Mouse (Mus musculus): ENCODE data around the gene Pde4d. TPM values are rescaled to one million over a fixed set of nuclear protein-coding genes. Genes with fewer than 3 reads are reported as not detected.
"Not testable (repeated sequence)": the region's sequence is repeated elsewhere in the genome, so short reads cannot be mapped to it uniquely, and the experiment has no call there.

The Pde4d gene
- polyA plus RNA-seq, 1 experiment = 33.8 TPM

DNA sequence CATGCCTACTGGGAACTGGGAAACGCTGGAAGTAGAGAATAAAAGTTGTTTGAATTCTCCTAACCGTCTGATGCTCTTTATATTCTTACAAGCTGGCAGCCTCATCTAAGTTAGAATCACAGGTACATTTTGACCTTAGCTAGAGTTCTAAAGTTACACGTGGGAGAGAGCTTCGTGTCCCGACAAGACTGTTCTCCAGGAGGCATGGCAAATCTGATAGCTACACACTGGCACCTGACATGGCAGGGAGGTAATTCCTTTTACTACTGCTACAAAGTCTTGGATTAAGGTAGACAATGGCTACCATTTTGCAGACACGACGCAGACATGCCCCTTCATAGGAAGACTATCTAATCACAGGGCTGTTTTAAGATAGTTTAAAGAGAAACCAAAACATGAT, 1435.1 kb downstream of the Pde4d start:
- no peak for TF ChIP-seq POLR2A (IDR thresholded peaks at IDR 0.05; ENCODE audit: borderline replicate concordance, insufficient read depth, low read length)
- no peak for TF ChIP-seq CTCF (IDR thresholded peaks at IDR 0.05; ENCODE audit: borderline replicate concordance, insufficient read depth, low read depth, low read length)
- WGBS = 96% methylated on average over 7 of the region's 7 CpGs

DNA sequence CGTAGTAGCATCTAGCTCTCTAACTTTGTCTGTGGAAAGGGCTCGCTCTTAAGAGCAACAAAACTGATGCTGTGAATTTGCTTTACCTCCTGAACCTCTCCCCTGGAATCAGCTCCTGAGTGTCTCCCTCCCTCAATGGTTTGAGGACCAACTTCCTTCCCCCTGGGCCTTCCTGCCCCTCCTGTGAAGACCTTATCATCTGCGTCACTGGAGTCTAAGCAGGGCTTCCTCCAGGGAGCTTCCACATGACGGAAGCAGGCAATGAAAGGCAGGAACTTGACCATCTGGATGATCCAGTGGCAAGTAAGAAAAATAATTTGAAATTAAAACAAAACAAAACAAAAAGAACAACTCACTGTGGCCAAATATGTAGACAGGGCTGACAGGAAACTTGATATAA, 1438.5 kb downstream of the Pde4d start:
- H3K27me3 ChIP-seq (ENCODE audit: control insufficient read depth, insufficient read depth, low read length) = no peaks in the 10 kb centered on the region
- WGBS = 64% methylated on average over 4 of the region's 4 CpGs
- H3K4me1 ChIP-seq (ENCODE audit: control insufficient read depth, insufficient read depth, low read length) = no peaks in the 10 kb centered on the region
- H3K4me3 ChIP-seq (replicated peaks; ENCODE audit: insufficient read depth, low read depth, low read length) = no peak overlapping the region
- DNase-seq = no peak
- no peak overlapping the region for H3K27ac ChIP-seq (ENCODE audit: insufficient read depth, low read length)
- TF ChIP-seq POLR2A (IDR thresholded peaks at IDR 0.05; ENCODE audit: borderline replicate concordance, insufficient read depth, low read length) = no peak
- TF ChIP-seq CTCF (IDR thresholded peaks at IDR 0.05; ENCODE audit: borderline replicate concordance, insufficient read depth, low read depth, low read length) = no peak

More for the DNA sequence above, 1435.1 kb downstream of the Pde4d start:
- no peaks in the 10 kb centered on the region for H3K27me3 ChIP-seq (ENCODE audit: control insufficient read depth, insufficient read depth, low read length)
- DNase-seq = no peak
- H3K4me1 ChIP-seq (ENCODE audit: control insufficient read depth, insufficient read depth, low read length) = peaks cover 5% of the 10 kb centered on the region; the same call in 1 of the 2 replicates
- no peak overlapping the region for H3K4me3 ChIP-seq (replicated peaks; ENCODE audit: insufficient read depth, low read depth, low read length)
- no peak overlapping the region for H3K27ac ChIP-seq (ENCODE audit: insufficient read depth, low read length)

DNA sequence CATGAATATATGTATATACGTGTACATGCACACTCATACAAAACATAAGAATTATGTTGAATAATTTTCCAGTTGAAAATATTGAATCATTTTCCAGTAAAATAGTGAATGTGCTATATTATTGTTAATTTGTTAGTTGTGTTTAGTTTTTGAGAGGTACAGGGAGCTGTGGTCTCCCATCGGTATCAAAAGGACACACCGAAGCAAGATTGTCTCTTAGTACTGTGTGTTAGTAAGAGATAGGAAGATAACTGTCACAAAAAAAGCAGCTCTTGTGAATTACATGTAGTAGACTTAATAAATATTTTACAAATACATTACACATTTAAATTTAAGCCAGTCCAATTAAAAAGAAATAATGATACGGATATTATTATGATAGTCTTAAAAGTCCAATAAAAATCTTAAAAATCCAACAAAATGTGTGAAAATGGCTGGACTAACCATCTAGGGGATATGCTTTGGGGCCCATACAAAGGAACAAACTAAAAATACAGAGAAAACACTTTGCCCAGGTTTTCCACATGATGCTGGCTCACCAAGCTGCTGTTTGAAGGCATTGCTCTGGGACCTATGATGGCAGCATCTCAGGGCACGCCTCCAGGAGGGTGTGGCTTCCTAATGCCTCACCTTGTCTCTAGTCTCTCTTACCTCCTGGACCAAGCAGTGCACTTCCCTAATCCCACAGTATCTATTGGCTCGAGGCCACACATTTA, 1441.6 kb downstream of the Pde4d start:
- 90% methylated on average over 6 of the region's 6 CpGs for WGBS
- no peak overlapping the region for H3K4me3 ChIP-seq (replicated peaks; ENCODE audit: insufficient read depth, low read depth, low read length)
- H3K27ac ChIP-seq (ENCODE audit: insufficient read depth, low read length) = no peak overlapping the region
- H3K27me3 ChIP-seq (ENCODE audit: control insufficient read depth, insufficient read depth, low read length) = no peaks in the 10 kb centered on the region
- H3K4me1 ChIP-seq (ENCODE audit: control insufficient read depth, insufficient read depth, low read length) = no peaks in the 10 kb centered on the region
- no peak for DNase-seq
- TF ChIP-seq POLR2A (IDR thresholded peaks at IDR 0.05; ENCODE audit: borderline replicate concordance, insufficient read depth, low read length) (no peak), CTCF (IDR thresholded peaks at IDR 0.05; ENCODE audit: borderline replicate concordance, insufficient read depth, low read depth, low read length) (no peak)

DNA sequence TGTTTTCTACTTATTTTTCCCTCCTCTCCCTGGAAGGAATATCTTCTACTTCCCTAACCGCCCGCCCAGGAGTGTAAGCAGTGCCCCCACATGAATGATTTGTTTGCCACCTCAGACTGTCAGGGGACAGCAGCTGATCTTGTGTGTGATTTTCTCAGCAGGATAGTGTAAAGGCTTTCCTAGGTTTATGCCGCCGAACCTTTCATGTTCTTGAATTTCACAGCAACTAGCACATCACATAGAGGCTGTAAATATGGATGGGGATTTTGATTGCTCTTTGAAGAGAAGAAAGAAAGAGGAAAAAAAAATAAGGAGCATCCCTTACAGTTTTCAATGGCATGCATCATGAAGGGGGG, 1442.1 kb downstream of the Pde4d start:
- 80% methylated on average over 4 of the region's 4 CpGs for WGBS
- H3K4me1 ChIP-seq (ENCODE audit: control insufficient read depth, insufficient read depth, low read length) = no peaks in the 10 kb centered on the region
- no peaks in the 10 kb centered on the region for H3K27me3 ChIP-seq (ENCODE audit: control insufficient read depth, insufficient read depth, low read length)
- H3K27ac ChIP-seq (ENCODE audit: insufficient read depth, low read length) = no peak overlapping the region
- H3K4me3 ChIP-seq (replicated peaks; ENCODE audit: insufficient read depth, low read depth, low read length) = no peak overlapping the region
- DNase-seq = no peak
- TF ChIP-seq CTCF (IDR thresholded peaks at IDR 0.05; ENCODE audit: borderline replicate concordance, insufficient read depth, low read depth, low read length) (no peak), POLR2A (IDR thresholded peaks at IDR 0.05; ENCODE audit: borderline replicate concordance, insufficient read depth, low read length) (no peak)

DNA sequence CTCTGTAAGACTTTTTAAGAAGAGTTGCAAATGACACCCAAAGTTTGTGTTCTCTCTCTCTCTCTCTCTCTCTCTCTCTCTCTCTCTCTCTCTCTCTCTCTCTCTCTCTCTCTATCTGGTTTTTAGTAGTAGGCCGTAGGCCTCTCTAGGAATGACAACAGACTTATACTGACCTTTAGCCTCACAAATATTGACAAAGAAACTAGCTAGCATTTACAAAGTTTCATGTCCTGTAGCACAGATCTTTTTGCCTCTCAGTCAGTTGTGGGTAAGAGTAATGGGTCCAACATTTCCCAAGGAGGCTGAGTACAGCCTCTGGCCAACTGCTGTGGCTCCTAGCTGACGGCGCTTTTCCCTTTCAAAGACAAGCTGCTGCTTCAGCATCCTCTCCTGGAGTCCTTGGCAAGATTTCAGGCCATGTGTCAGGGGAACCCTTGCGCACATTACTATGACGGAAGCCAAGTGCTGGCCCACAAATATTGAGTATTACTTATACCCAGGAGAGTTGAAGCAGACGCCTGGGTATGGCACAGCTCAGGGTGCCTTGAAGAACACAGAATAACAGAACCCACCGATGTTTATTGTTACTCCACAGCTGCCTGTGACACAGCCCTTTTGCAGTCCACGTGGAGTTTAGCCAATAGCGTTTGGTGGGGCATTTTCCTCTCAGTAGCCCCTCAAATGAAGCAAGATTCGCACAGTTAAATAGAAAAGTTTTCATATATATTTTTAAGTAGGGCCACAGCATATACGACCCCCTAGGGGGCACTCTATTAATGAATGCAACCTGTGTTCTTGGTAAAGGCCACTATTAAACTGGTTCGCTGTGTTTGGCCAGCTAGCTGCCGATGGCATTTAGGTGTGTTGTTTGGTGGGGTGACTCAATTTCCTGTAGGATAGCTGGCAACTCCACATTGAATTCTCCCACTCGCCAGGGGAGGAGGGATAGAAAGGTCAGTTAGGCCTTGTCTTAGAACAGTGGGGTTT, 1450.0 kb downstream of the Pde4d start:
- H3K27me3 ChIP-seq (ENCODE audit: control insufficient read depth, insufficient read depth, low read length) = no peaks in the 10 kb centered on the region
- no peak overlapping the region for H3K27ac ChIP-seq (ENCODE audit: insufficient read depth, low read length)
- no peak for TF ChIP-seq CTCF (IDR thresholded peaks at IDR 0.05; ENCODE audit: borderline replicate concordance, insufficient read depth, low read depth, low read length)
- no peak for TF ChIP-seq POLR2A (IDR thresholded peaks at IDR 0.05; ENCODE audit: borderline replicate concordance, insufficient read depth, low read length)
- no peak overlapping the region for H3K4me3 ChIP-seq (replicated peaks; ENCODE audit: insufficient read depth, low read depth, low read length)
- peak; percentile 54 to 76 for DNase-seq
- peaks cover 13% of the 10 kb centered on the region for H3K4me1 ChIP-seq (ENCODE audit: control insufficient read depth, insufficient read depth, low read length)
- WGBS = 38% methylated on average over 14 of the region's 14 CpGs

DNA sequence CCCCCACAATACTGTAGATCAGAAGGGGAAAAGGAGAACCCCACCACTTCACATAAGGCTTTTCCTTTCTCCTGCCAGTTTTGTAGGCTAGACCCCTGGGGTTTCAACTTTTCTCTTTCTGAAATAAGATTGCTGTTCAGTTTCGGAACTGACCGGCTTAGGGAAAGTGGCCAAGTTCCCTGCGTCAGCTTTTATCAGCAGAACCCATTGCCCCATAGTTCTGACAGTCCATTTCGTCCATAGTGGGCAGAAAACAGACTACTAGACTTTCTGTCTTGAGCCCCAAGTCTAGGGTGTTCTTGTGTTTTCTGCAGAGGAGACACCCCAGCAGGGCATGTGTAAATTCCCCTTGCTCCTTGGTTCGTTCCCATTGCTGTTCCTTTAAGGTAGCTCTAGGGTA, 1452.1 kb downstream of the Pde4d start:
- no peak overlapping the region for H3K4me3 ChIP-seq (replicated peaks; ENCODE audit: insufficient read depth, low read depth, low read length)
- TF ChIP-seq POLR2A (IDR thresholded peaks at IDR 0.05; ENCODE audit: borderline replicate concordance, insufficient read depth, low read length) (no peak), CTCF (IDR thresholded peaks at IDR 0.05; ENCODE audit: borderline replicate concordance, insufficient read depth, low read depth, low read length) (no peak)
- H3K27ac ChIP-seq (ENCODE audit: insufficient read depth, low read length) = no peak overlapping the region
- DNase-seq = no peak
- peaks cover 13% of the 10 kb centered on the region for H3K4me1 ChIP-seq (ENCODE audit: control insufficient read depth, insufficient read depth, low read length)
- no peaks in the 10 kb centered on the region for H3K27me3 ChIP-seq (ENCODE audit: control insufficient read depth, insufficient read depth, low read length)
- WGBS = 62% methylated on average over 5 of the region's 5 CpGs

DNA sequence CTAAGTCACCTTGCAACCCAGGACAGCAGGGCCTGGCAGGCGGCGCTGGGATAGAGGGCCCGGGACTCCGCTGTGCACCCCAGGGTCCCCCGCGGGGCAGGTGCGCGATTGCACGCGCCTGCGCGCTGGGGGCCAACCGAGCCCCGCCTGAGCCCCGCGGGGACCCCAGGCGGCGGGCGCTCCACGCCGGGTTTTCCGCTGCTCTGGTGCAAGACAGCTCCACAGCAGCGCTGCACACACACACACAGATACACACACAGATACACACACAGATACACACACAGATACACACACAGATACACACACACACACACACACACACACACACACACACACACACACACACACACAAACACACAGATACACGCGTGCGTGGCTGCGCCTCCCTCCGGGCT, 1452.7 kb downstream of the Pde4d start:
- Histone ChIP-seq H3K4me1 (ENCODE audit: control insufficient read depth, insufficient read depth, low read length) (peaks cover 15% of the 10 kb centered on the region), H3K4me3 (replicated peaks; ENCODE audit: insufficient read depth, low read depth, low read length) (peak overlapping the region; percentile 87), H3K27ac (ENCODE audit: insufficient read depth, low read length) (peak overlapping the region; percentile 88)
- WGBS = 2% methylated on average over 25 of the region's 28 CpGs
- H3K27me3 ChIP-seq (ENCODE audit: control insufficient read depth, insufficient read depth, low read length) = not testable (repeated sequence)
- peak; percentile 62 to 67 for DNase-seq
